Mouse (Mus musculus): ENCODE measurements around the gene Ak9.

The Ak9 gene

GRCm38 (mm10) chr10:41303639-41304444, at the start of gene Ak9:
Ak9 (plus strand) TSS chr10:41303980.
- peak; percentile 89 for DNase-seq (ENCODE audit: low spot score)

- no peak for DNase-seq (ENCODE audit: low spot score)
Measured at GRCm38 (mm10) chr10:41260243-41261006, 43.4 kb upstream of the Ak9 start.

DNA sequence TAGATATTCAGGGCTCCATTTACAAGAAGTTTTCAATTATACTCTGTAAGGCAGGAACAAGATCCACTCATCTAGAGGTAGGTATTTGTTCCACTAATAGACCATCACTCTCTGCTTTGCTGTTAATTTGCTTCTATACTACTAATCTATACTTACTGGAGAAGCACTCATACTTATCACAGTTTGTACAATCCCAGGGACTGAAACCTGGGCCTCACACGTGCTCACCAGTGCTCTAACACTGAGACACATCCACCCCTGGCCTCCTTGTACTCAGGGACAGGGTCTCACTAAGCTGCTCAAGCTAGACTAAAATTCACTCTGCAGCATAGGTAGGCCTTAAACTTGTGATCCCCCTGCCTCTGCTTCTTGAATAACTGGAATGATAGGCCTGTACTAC, 42.6 kb upstream of the Ak9 start:
- no peak for DNase-seq (ENCODE audit: low spot score)

DNA sequence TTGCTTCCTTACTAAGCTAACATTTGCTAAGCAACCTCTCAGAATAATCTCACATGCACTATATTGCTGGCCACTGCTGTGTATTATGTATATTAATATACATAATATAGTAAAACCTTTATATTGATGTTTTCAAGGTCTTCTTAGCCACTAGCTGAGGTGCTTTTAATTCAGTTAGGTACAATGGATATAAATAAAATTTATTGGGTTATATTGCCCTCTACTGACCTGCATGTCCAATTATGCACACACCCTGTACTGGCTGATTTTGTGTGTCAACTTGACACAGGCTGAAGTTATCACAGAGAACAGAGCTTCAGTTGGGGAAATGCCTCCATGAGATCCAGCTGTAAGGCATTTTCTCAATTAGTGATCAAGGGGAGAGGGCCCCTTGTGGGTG, 41.9 kb upstream of the Ak9 start:
- no peak for DNase-seq (ENCODE audit: low spot score)

- DNase-seq (ENCODE audit: low spot score), result peak; percentile 28
Measured at GRCm38 (mm10) chr10:41271860-41272259, 31.9 kb upstream of the Ak9 start.

DNA sequence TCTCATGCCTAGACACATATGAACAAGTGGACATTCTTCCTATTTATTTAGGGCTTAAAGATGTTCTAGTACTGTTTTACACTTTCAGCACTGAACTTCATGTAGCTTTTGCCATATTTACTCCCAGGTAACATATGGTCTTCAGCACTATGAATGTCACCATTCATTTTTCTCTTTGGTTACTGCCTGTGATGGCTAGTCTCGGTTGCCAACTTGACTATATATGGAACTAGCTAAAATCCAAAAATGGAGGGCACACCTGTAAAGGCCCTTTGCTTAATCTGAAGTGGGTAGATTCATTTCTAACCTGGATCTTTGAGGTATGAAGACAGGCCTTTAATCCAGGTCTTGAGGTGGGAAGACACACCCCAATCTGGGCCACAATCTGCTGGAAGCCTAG, 28.9 kb upstream of the Ak9 start:
- DNase-seq (ENCODE audit: low spot score), result no peak

DNA sequence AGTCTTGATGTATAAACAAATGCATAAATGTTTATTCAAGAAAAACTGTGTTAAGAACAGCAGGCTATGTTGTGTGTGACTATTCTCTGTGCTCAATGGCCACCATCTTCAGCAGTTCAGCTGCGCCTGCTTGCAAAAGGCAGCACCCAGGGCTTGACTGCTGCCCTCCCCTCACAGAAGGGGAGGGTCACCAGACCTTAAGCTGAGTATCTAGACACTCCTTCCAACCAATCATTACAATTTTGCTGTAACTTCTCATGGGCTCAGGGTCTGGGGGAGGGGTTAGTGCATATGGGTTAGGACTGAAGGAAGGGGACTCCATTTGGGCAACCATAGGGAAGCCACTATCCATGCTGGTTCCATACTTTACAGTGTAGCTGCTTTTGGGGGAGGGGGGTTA, 25.0 kb upstream of the Ak9 start:
- no peak for DNase-seq (ENCODE audit: low spot score)

GRCm38 (mm10) chr10:41280177-41280576, 23.6 kb upstream of the Ak9 start:
- no peak for DNase-seq (ENCODE audit: low spot score)

GRCm38 (mm10) chr10:41280796-41281195, 23.0 kb upstream of the Ak9 start:
- DNase-seq (ENCODE audit: low spot score), result no peak

GRCm38 (mm10) chr10:41282086-41282485, 21.7 kb upstream of the Ak9 start:
- no peak for DNase-seq (ENCODE audit: low spot score)

DNA sequence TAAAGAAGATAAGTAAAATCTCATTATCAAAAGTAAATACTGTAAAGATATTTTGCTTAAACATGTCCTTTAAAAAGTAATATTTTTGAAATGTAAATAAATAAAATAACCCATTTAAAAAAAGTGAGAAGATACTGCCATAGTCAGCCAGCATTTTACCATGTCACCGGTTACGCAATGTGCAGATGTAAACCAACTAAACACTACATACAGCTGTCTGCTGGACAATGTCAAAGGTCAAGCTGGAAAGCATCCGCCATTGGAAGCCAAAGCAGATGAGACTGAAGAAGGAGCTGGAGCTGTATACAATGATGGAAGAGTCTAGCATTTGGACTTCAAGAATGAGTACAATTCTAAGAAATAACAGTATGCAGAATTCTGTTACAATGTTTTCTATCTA, 16.2 kb upstream of the Ak9 start:
- DNase-seq (ENCODE audit: low spot score), result no peak

DNA sequence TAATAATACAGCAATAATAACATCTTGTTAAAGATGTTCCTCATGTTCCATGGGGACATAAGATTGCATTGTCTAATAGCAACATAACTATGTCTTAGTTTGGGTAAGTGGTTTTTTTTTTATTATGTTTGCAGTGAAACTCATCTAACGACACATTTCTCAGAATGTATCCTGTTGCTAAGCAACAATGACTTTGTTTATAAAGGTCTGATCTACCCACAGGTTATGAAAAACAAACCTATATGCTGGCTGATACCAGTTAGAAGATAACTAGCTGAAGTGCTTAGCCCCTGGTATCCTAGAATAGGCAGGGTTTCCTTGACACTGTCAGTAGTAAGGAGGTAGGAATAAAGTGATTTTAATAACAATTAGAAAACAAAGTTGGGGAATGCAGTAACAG, 15.7 kb upstream of the Ak9 start:
- DNase-seq (ENCODE audit: low spot score), result no peak

DNA sequence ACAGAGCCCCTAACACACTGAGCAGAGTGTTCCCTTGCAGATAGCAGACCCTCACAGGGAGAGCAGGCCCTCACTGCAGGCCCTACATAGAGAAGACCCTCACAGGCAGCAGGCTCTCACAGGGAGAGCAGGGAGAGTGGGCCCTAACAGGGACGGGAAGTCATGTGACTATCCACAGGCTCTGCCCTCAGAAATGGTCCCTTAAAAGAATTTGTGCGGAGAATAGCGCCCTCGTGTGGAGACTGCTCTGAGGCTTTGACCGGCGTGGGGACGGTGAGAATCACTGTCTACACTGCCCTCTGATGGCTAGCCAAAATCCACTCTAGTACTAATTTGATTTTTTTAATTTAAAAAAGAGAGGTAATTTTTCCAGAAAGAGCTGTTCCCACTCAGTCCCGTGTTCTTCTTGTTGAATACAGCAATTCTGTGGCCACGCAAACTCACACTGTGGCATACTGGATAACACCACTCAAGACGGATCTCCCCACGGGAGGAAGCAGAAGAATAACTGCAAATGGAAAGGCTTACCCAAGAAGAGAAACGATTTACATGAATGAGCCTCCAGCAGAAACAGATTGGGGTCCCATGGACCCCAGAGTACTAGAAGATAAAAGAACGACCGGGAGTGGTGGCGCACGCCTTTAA, 14.9 kb upstream of the Ak9 start:
- peak; percentile 82 for DNase-seq (ENCODE audit: low spot score)

DNA sequence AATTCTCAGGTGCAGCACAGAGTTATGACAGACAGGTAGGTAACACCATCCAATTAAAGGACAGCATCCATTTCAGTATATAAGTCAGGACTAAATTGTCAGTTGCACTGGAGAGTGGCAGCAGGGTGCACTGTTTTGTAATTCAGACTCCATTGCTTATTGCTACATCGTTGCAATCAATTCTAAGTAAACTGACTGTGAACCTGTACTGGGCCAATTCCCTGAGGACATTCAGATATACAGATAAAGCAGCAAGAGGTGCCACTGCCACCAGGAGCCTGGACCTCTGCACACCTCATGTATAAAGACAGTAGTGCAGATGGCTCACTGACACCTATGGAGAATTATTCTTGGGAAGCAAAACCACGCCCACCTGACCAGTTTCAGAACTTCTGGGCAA, 12.8 kb upstream of the Ak9 start:
- DNase-seq (ENCODE audit: low spot score), result no peak

DNA sequence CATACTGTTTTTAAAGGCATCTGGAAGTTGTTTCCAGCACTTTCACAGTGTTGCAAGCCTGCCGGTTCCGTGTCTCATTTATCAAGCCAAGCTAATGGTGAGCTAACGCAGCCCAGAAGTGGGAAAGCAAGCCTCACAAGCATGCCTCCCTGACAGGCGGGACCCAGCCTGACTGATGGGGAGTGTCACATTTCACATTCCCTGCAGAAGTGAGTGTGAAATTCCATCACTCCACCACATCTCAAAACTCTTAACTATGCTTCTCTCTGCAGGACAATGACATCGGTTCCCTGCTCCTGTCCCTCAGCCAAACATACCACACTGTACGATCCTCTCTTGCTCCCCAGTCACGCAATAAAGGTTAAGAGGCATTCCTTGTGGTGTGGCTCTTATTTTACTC, 10.8 kb upstream of the Ak9 start:
- peak; percentile 54 for DNase-seq (ENCODE audit: low spot score)

DNA sequence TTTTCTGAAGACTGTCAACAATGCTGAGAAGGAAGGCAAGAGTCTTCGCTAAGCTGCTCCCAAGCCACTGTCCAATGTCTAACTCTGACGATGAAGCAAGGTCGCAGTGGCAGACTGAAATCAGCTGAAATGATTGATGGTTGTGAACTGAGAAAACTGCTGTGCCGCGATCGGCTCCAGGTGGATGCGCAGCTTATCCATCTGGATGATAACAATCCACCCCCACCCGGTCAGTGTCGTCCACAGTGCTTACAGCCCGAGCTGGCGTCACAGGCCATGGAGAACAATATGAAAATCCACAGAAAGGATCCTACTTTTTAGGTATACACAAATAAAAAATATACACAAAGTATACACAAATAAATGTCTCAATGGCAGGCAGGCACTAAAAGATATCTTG, 9.0 kb upstream of the Ak9 start:
- no peak for DNase-seq (ENCODE audit: low spot score)

DNA sequence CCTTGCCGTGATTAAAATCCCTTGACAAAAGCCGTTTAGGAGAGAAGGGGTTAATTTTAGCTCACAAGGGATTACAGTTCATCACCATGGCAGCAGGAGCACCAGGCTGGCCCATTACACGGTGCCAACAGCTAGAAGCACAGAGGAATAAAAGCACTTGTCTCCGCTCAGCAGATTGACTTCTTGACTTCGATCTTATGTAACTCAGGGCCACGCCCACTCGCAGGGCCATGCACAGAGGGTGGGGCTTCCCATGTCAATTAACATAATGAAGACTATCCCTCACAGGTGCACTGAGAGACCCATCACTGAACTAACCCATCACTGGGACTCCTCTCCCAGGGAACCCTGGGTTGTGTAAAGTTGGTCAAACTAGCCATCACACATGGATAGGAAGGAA, 8.6 kb upstream of the Ak9 start:
- DNase-seq (ENCODE audit: low spot score), result no peak

GRCm38 (mm10) chr10:41300161-41300560, 3.6 kb upstream of the Ak9 start:
- DNase-seq (ENCODE audit: low spot score), result no peak

- peak; percentile 91 for DNase-seq (ENCODE audit: low spot score)
Measured at GRCm38 (mm10) chr10:41302689-41303431, 920 bp upstream of the Ak9 start, which contains the start of gene Fig4. Fig4 (minus strand) TSS chr10:41303260.

DNA sequence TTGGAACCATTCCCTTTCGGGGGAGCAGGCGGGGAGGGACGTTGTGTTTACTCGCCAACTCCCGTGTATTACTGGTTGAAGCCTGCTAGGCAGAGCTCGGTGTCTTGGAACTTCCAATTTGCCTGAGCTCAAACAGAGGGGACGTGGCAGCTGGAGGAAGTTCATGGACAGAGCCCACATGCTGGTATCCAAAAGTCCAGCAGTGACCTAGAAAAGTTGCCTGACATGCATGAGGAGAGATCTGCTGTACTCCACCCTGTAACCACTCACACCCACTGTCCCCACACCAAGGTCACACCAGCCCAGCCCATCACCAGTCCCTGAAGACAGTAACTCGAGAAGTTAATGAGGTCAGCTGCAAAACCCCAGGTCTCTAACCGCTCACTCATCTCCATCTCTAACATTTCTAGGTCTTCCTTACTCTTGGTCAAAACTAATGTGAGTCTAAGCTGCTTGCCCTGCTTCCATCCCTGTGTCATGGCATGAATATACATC, 1.2 kb downstream of the Ak9 start:
- DNase-seq (ENCODE audit: low spot score), result no peak

DNA sequence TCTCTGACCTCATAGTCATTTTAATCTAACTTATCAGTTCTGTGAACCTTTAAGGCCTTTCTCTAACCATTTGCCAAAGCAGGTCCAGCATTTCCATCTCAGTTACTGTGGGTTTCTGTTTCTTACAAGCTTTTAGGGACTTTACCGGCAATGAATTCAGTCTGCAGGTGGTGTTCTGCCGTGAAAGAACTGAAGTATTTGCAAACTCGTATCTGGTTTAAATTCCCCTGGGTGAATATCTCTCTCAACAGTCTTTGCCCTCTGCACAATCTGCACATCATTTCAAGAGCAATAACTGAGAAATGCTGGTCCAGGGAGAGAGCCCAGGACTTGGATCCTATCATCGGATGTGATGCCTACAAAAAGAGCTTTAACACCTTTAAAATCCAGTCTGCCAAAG, 4.4 kb downstream of the Ak9 start:
- DNase-seq (ENCODE audit: low spot score), result no peak

DNA sequence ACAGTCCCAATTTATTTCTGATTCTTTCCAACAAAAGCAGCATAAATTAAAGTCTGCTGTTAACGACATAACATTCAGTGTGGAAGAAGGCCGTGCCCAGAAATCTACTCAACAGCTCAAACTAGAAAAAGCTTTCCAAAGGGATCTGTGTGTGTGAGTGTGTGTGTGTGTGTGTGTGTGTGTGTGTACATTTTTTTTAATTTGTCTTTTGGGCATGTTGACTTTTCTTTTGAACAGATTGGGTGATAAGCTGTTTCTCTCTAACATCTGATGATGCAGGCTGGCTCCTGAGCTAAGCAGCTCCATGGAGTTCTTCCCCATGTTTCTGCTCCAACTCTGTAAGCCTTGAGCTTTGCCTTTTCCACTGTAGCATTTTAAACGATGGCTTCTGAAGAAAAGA, 12.1 kb downstream of the Ak9 start:
- DNase-seq (ENCODE audit: low spot score), result no peak
